Mouse (Mus musculus): ENCODE measurements around the gene Hgfac. TPM values are rescaled to one million over a fixed set of nuclear protein-coding genes. Genes with fewer than 3 reads are reported as not detected.
A peak's percentile ranks its signal among the peaks of the same experiment; 100 is the strongest.

Gene Hgfac
- polyA plus RNA-seq, 1 experiment from 2014 or later = 0.34 TPM

DNA sequence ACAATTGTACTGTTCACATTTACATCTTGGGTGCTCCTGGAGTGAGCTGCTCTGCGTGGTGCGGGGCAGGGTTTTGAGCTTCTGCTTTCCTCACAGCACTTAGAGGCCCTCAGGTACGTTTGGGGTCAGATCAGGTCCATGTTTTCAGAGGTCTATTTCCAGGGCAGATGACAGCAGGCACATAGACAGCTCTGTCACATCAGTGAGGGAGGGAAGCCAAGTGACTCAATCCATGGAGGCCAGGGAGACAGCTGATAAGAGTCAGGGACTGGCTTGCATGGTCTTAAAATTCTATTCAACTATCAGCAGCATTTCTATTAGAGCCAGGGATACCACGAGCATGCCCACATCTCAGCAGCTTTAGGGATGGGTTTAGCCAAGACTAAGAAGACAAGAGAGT is 32.1 kb upstream of the Hgfac start:
- Histone ChIP-seq H3K9ac (ENCODE audit: low read depth, low read length) (no peak overlapping the region), H3K4me2 (replicated peaks; ENCODE audit: low read depth, low read length) (no peak overlapping the region), H3K36me3 (ENCODE audit: control insufficient read depth, insufficient read depth, low read length) (no peaks in the 10 kb centered on the region), H3K9me3 (ENCODE audit: control insufficient read depth, low read length) (no peaks in the 10 kb centered on the region), H3K27me3 (ENCODE audit: control insufficient read depth, insufficient read depth, low read length) (no peaks in the 10 kb centered on the region), H3K27ac (ENCODE audit: low read depth, low read length) (no peak overlapping the region), H3K4me3 (ENCODE audit: low read depth, low read length) (no peak overlapping the region), H3K4me1 (replicated peaks; ENCODE audit: control insufficient read depth, insufficient read depth, low read length) (no peaks in the 10 kb centered on the region)
- DNase-seq (ENCODE audit: low spot score) = no peak
- ATAC-seq (ENCODE audit: low FRiP score) = no peak
- WGBS = 91% methylated on average over 4 of the region's 4 CpGs

DNA sequence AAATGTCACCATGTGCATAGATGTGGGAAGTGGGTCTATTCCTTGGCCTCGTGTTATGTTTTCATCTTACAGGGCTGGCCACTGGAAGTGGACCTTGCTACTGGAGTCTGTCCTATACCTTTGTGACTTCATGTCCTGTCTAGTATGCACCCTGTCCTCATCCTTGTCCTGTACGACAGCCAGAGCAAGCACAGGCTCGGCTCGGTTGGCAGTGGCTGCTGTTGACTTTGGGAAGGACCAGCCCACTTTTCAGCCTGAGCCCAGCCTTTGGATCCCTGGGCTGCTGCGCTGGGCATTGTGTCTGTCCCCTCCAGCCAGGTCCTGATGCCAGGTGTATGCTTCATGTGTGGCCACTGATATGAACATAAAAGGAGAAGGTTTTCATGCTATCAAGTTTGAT is 30.7 kb upstream of the Hgfac start:
- ATAC-seq (ENCODE audit: low FRiP score) (no peak), DNase-seq (ENCODE audit: low spot score) (no peak)
- H3K4me1 ChIP-seq (replicated peaks; ENCODE audit: control insufficient read depth, insufficient read depth, low read length) = no peaks in the 10 kb centered on the region; the same call in 1 of the 2 replicates
- H3K27ac ChIP-seq (ENCODE audit: low read depth, low read length) = no peak overlapping the region
- WGBS = 79% methylated on average over 5 of the region's 5 CpGs
- no peak overlapping the region for H3K9ac ChIP-seq (ENCODE audit: low read depth, low read length)
- H3K4me2 ChIP-seq (replicated peaks; ENCODE audit: low read depth, low read length) = no peak overlapping the region
- H3K9me3 ChIP-seq (ENCODE audit: control insufficient read depth, low read length) = no peaks in the 10 kb centered on the region
- no peaks in the 10 kb centered on the region for H3K36me3 ChIP-seq (ENCODE audit: control insufficient read depth, insufficient read depth, low read length)
- H3K4me3 ChIP-seq (ENCODE audit: low read depth, low read length) = no peak overlapping the region
- H3K27me3 ChIP-seq (ENCODE audit: control insufficient read depth, insufficient read depth, low read length) = no peaks in the 10 kb centered on the region

DNA sequence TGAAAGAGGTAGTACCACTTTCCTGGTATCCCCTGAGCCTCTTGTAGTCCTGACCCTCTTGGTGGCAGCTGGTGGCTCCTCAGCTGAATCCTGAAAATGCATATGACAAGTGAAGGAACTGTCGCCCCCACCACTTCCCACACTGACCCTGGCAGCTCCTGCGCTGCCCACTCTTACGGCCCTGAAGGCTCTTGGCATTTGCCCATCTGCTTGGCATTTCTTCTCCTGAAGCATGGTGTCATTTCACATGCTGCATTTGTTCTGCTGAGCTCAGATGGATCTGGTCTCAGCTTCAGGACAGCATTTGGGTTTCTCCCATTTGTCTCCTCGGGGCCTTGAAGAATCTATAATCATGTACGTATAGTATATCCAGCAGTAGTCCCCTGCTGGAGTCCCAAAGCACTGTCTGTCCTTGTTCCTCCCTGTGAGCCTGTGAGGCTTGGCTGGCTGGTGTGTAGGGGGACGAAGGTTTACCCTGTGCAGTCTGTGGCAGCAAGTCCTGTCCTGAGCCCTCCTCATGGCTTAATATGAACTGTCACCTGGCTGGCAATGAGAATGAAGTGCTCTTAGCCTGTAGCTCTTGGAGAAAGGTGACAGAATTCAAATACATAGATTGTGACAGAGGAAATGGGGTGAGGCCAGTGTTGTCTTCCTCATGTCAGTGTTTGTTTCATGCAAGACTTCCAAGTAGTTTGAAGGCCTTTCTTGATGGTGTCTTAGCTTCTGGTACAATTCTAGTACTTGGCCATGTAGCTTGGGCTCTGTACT is 30.0 kb upstream of the Hgfac start:
- DNase-seq (ENCODE audit: low spot score) (no peak), ATAC-seq (ENCODE audit: low FRiP score) (no peak)
- 95% methylated on average over 6 of the region's 6 CpGs for WGBS
- H3K9me3 ChIP-seq (ENCODE audit: control insufficient read depth, low read length) = no peaks in the 10 kb centered on the region
- no peaks in the 10 kb centered on the region; the same call in 1 of the 2 replicates for H3K4me1 ChIP-seq (replicated peaks; ENCODE audit: control insufficient read depth, insufficient read depth, low read length)
- no peak overlapping the region for H3K27ac ChIP-seq (ENCODE audit: low read depth, low read length)
- H3K9ac ChIP-seq (ENCODE audit: low read depth, low read length) = no peak overlapping the region
- H3K4me2 ChIP-seq (replicated peaks; ENCODE audit: low read depth, low read length) = no peak overlapping the region
- no peaks in the 10 kb centered on the region for H3K27me3 ChIP-seq (ENCODE audit: control insufficient read depth, insufficient read depth, low read length)
- H3K36me3 ChIP-seq (ENCODE audit: control insufficient read depth, insufficient read depth, low read length) = no peaks in the 10 kb centered on the region
- no peak overlapping the region for H3K4me3 ChIP-seq (ENCODE audit: low read depth, low read length)

DNA sequence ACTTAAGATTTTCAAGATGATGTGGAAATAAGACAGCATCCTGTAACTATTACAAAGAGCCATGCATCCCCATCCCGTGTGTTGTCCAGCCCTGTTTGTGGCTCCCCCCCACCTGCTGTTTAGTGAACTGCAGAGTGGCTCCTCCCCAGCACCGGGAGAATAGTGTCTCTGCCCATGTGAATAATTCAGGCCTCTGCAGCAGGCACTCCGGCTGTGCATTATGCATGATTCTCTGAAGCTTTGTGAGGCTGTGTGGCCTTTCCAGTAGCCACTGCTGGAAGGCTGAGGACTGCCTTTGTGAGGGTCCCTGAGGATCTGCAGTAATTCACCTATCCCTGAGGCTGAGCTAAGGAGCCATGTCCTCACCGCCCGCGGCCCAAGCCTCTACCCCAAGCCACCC is 27.3 kb upstream of the Hgfac start:
- Histone ChIP-seq H3K27ac (ENCODE audit: low read depth, low read length) (peak overlapping the region; percentile 64), H3K4me1 (replicated peaks; ENCODE audit: control insufficient read depth, insufficient read depth, low read length) (peaks cover 2% of the 10 kb centered on the region; the same call in 1 of the 2 replicates), H3K4me3 (ENCODE audit: low read depth, low read length) (no peak overlapping the region), H3K27me3 (ENCODE audit: control insufficient read depth, insufficient read depth, low read length) (no peaks in the 10 kb centered on the region), H3K4me2 (replicated peaks; ENCODE audit: low read depth, low read length) (no peak overlapping the region), H3K36me3 (ENCODE audit: control insufficient read depth, insufficient read depth, low read length) (0 out of 2 replicates have a peak, but pooled peaks cover under 1% of the 10 kb centered on the region), H3K9ac (ENCODE audit: low read depth, low read length) (no peak overlapping the region), H3K9me3 (ENCODE audit: control insufficient read depth, low read length) (no peaks in the 10 kb centered on the region)
- 46% methylated on average over 6 of the region's 6 CpGs for WGBS
- DNase-seq (ENCODE audit: low spot score) = peak; percentile 38
- ATAC-seq (ENCODE audit: low FRiP score) = peak; percentile 49

DNA sequence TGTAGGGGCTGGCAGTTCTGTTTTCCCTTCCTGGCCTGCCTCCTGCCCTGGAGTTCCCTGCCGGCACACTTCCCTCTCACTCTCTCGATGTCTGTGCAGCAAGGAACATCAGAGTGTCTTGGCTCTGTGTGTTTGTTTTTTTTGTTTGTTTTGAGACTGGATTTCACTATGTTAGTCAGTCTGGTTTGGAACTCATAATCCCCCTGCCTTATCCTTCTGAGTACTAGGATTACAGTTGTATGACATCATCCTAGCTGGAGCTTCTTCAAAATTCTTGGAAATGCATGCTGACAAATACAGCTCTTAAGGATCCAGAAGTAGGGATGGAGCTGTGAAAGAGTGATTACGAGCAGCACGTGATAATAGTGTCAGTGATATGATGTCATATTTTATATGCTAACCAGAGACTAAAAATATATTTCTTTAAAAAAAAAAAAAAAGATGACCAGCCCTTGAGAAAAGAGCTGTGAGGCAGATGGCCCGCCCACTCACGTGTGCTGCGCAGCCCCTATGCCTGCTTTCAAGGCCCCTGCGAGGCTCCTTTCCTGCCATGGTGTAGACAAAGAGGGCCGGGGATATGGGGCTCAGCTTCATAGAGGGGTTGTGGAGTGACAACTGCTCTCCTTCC is 21.5 kb upstream of the Hgfac start:
- WGBS = 81% methylated on average over 9 of the region's 9 CpGs
- H3K36me3 ChIP-seq (ENCODE audit: control insufficient read depth, insufficient read depth, low read length) = peaks cover 8% of the 10 kb centered on the region; the same call in 1 of the 2 replicates

DNA sequence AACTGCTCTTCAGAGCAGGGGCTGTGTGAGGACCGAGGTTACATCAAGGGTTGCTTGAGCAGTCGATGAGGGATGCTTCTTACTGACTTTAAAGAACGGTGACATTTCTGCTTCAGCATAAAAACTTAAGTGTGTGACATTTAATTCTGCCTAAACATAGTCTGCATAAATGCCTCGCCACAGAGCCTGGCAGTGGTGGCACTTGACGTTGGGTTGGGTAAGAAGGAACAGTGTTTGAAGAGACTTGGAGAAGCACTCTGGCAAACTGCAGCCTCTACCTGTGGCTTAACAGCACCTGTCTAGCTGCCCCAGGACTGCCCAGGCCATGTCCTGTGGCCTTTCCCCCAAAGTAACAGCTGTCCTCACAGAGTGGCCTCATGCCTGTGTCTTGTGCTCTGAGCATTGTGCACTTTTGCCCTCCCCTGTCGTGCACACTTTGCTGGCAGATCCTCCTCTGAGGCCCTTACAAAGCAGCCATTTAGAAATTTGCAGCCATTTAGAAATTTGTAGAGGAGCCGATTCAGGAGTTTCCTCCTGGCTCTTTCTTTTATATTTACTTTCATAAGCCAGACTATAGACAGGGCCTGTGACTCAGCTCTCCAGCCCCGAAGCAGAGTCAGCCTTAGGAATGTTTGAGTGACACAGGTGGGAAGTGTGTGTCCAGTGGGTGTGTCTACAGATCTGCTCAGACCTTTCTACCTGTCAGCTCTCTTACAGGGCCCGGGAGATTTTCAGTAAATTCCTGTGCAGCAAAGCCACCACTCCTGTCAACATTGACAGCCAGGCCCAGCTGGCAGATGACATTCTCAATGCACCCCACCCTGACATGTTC is 20.7 kb upstream of the Hgfac start:
- H3K4me1 ChIP-seq (replicated peaks; ENCODE audit: control insufficient read depth, insufficient read depth, low read length) = 0 out of 2 replicates have a peak, but pooled peaks cover 2% of the 10 kb centered on the region
- H3K9me3 ChIP-seq (ENCODE audit: control insufficient read depth, low read length) = no peaks in the 10 kb centered on the region
- no peak overlapping the region for H3K4me2 ChIP-seq (replicated peaks; ENCODE audit: low read depth, low read length)
- no peaks in the 10 kb centered on the region for H3K27me3 ChIP-seq (ENCODE audit: control insufficient read depth, insufficient read depth, low read length)
- no peak overlapping the region for H3K9ac ChIP-seq (ENCODE audit: low read depth, low read length)
- H3K4me3 ChIP-seq (ENCODE audit: low read depth, low read length) = no peak overlapping the region
- H3K27ac ChIP-seq (ENCODE audit: low read depth, low read length) = no peak overlapping the region
- 86% methylated on average over 9 of the region's 9 CpGs for WGBS
- H3K36me3 ChIP-seq (ENCODE audit: control insufficient read depth, insufficient read depth, low read length) = peaks cover 8% of the 10 kb centered on the region; the same call in 1 of the 2 replicates
- no peak for DNase-seq (ENCODE audit: low spot score)
- ATAC-seq (ENCODE audit: low FRiP score) = no peak

More for the DNA sequence above, 21.5 kb upstream of the Hgfac start:
- H3K27ac ChIP-seq (ENCODE audit: low read depth, low read length) = no peak overlapping the region
- H3K9me3 ChIP-seq (ENCODE audit: control insufficient read depth, low read length) = no peaks in the 10 kb centered on the region
- H3K9ac ChIP-seq (ENCODE audit: low read depth, low read length) = no peak overlapping the region
- DNase-seq (ENCODE audit: low spot score) (no peak), ATAC-seq (ENCODE audit: low FRiP score) (no peak)
- H3K4me1 ChIP-seq (replicated peaks; ENCODE audit: control insufficient read depth, insufficient read depth, low read length) = peaks cover 2% of the 10 kb centered on the region; the same call in 1 of the 2 replicates
- no peak overlapping the region for H3K4me2 ChIP-seq (replicated peaks; ENCODE audit: low read depth, low read length)
- H3K4me3 ChIP-seq (ENCODE audit: low read depth, low read length) = no peak overlapping the region
- no peaks in the 10 kb centered on the region for H3K27me3 ChIP-seq (ENCODE audit: control insufficient read depth, insufficient read depth, low read length)

DNA sequence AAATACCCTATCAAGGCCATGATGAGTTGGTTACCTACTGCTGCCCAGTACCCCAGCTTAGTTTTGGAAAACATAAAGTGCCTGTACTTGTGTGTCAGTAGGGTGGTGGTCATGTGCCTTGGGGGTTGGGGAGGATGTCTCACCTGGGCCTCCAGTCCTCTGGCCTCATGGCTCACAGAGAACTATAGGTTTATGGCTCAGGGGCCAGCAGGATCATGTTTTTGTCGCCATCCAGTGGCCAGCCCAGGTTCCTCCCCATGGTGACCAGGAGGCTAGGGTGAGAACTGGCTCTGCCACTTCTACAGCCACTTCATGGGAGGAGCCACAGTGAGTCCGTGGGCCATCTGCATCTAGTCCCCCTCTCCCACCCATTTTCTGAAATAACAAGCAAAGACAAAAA is 16.3 kb upstream of the Hgfac start:
- DNase-seq (ENCODE audit: low spot score) (peak; percentile 62), ATAC-seq (ENCODE audit: low FRiP score) (no peak)
- Histone ChIP-seq H3K4me1 (replicated peaks; ENCODE audit: control insufficient read depth, insufficient read depth, low read length) (no peaks in the 10 kb centered on the region), H3K36me3 (ENCODE audit: control insufficient read depth, insufficient read depth, low read length) (peaks cover 10% of the 10 kb centered on the region; the same call in 1 of the 2 replicates), H3K4me3 (ENCODE audit: low read depth, low read length) (no peak overlapping the region), H3K9me3 (ENCODE audit: control insufficient read depth, low read length) (no peaks in the 10 kb centered on the region), H3K27me3 (ENCODE audit: control insufficient read depth, insufficient read depth, low read length) (no peaks in the 10 kb centered on the region), H3K27ac (ENCODE audit: low read depth, low read length) (no peak overlapping the region), H3K9ac (ENCODE audit: low read depth, low read length) (no peak overlapping the region), H3K4me2 (replicated peaks; ENCODE audit: low read depth, low read length) (no peak overlapping the region)
- 31% methylated on average over 2 of the region's 2 CpGs for WGBS

DNA sequence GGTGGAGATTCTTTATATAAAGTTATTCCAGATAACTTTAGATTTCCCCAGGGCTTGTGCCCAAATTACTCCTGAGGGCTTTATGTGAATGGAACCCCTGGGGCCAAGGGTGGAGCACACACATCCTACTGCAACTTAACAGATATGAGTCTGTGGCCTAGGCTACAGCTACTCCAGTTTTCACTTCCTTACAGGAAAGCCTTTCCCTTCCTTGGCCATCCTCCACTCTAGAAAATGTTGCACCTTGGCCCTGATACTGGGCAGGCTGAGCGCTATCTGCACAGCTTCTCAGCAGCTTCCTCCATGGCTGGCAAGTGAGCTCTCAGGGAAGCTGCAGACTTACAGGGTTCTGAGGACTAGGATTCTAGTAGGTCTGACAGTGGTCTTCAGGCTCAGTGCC is 12.0 kb upstream of the Hgfac start:
- no peak overlapping the region for H3K9ac ChIP-seq (ENCODE audit: low read depth, low read length)
- ATAC-seq (ENCODE audit: low FRiP score) = no peak
- no peaks in the 10 kb centered on the region for H3K9me3 ChIP-seq (ENCODE audit: control insufficient read depth, low read length)
- H3K27me3 ChIP-seq (ENCODE audit: control insufficient read depth, insufficient read depth, low read length) = no peaks in the 10 kb centered on the region
- H3K4me2 ChIP-seq (replicated peaks; ENCODE audit: low read depth, low read length) = no peak overlapping the region
- H3K27ac ChIP-seq (ENCODE audit: low read depth, low read length) = no peak overlapping the region
- H3K36me3 ChIP-seq (ENCODE audit: control insufficient read depth, insufficient read depth, low read length) = peaks cover 14% of the 10 kb centered on the region; the same call in 1 of the 2 replicates
- no peak for DNase-seq (ENCODE audit: low spot score)
- H3K4me1 ChIP-seq (replicated peaks; ENCODE audit: control insufficient read depth, insufficient read depth, low read length) = no peaks in the 10 kb centered on the region
- WGBS = 100% methylated on average over 1 of the region's 1 CpGs
- no peak overlapping the region for H3K4me3 ChIP-seq (ENCODE audit: low read depth, low read length)

Data from hindbrain, embryonic 11.5 days (tissue).